Mouse (Mus musculus) MEL (cell line): ENCODE measurements at regions not wholly inside any gene's neighbourhood (a gene's known extent, or its start where the extent isn't known, plus 50 kb on each side); places are given as distances from the start of the nearest gene placed in this dataset.

Source experiments
- DNase-seq: peaks from one replicate; pipeline ENCODE4 v3.0.0; 2011; ENCODE audit warnings: low read depth, low spot score
- H3K27ac ChIP-seq: 2 replicates; pipeline ENCODE4 v1.5.1; 2012; ENCODE audit warnings: low read depth, mild to moderate bottlenecking, control low read depth, low read length, moderate library complexity; ENCODE audit not compliant: control insufficient read depth
- H3K27me3 ChIP-seq, 2 experiments: fragments of 150-350 bp in 1 of 2; sonication (generic) in 1 of 2; 2 replicates each; pipeline ENCODE4 v1.6.1; 2012; ENCODE audit warnings: low read length in 2 of 2, mild to moderate bottlenecking in 2 of 2, improper control_type of control experiment in 1 of 2, moderate library complexity in 1 of 2; ENCODE audit not compliant: insufficient read depth in 2 of 2, control insufficient read depth in 1 of 2
- H3K36me3 ChIP-seq, 2 experiments: 2 replicates each; pipeline ENCODE4 v1.6.1; 2012 to 2014; ENCODE audit warnings: low read length in 2 of 2, improper control_type of control experiment in 1 of 2, inconsistent platforms in 1 of 2, mild to moderate bottlenecking in 1 of 2; ENCODE audit not compliant: insufficient read depth in 2 of 2, control insufficient read depth in 1 of 2
- H3K4me1 ChIP-seq, 2 experiments: fragments of 150-350 bp in 1 of 2; sonication (generic) in 1 of 2; 2 replicates each; pipeline ENCODE4 v1.6.1; 2012; ENCODE audit warnings: low read length in 2 of 2, improper control_type of control experiment in 1 of 2, mild to moderate bottlenecking in 1 of 2; ENCODE audit not compliant: insufficient read depth in 2 of 2, control insufficient read depth in 1 of 2
- H3K4me3 ChIP-seq, 2 experiments: fragments of 150-350 bp in 1 of 2; sonication (generic) in 1 of 2; 2 replicates each; pipeline ENCODE4 v1.5.1; 2012; ENCODE audit warnings: low read depth in 2 of 2, low read length in 2 of 2, mild to moderate bottlenecking in 2 of 2, moderate library complexity in 2 of 2, control low read depth in 1 of 2, improper control_type of control experiment in 1 of 2; ENCODE audit not compliant: control insufficient read depth in 1 of 2, insufficient read depth in 1 of 2
- H3K79me2 ChIP-seq: 2 replicates; pipeline ENCODE4 v1.6.1; 2012; ENCODE audit warnings: mild to moderate bottlenecking, low read length, moderate library complexity; ENCODE audit not compliant: control insufficient read depth, poor library complexity, insufficient read depth
- H3K9ac ChIP-seq: 2 replicates; pipeline ENCODE4 v1.6.1; 2012; ENCODE audit warnings: low read depth, mild to moderate bottlenecking, control low read depth, low read length, moderate library complexity; ENCODE audit not compliant: control insufficient read depth, poor library complexity, severe bottlenecking
- H3K9me3 ChIP-seq: fragments of 150-350 bp; sonication (generic); replicated peaks from 2 replicates; pipeline ENCODE4 v1.6.1; 2012; ENCODE audit warnings: mild to moderate bottlenecking, low read length, improper control_type of control experiment, moderate library complexity; ENCODE audit not compliant: insufficient read depth
- CHD2 ChIP-seq: IDR thresholded peaks from 2 replicates; pipeline ENCODE4 v1.6.1; 2011; ENCODE audit warnings: low read length, improper control_type of control experiment
- CTCF ChIP-seq, 3 experiments: IDR thresholded peaks in 2 of 3; conservative IDR thresholded peaks in 1 of 3; 2 replicates each; pipeline ENCODE4 v1.5.1; 2011 to 2012; ENCODE audit warnings: low read length in 3 of 3, low read depth in 2 of 3, mild to moderate bottlenecking in 2 of 3, improper control_type of control experiment in 1 of 3, inconsistent platforms in 1 of 3, mixed read lengths in 1 of 3, moderate library complexity in 1 of 3; ENCODE audit not compliant: control insufficient read depth in 1 of 3, insufficient read depth in 1 of 3, poor library complexity in 1 of 3, severe bottlenecking in 1 of 3
- ELF1 ChIP-seq: IDR thresholded peaks from 2 replicates; pipeline ENCODE4 v1.6.1; 2014; ENCODE audit warnings: low read depth, mild to moderate bottlenecking, inconsistent platforms, low read length, improper control_type of control experiment, moderate library complexity
- ETS1 ChIP-seq: IDR thresholded peaks from 2 replicates; pipeline ENCODE4 v1.6.1; 2012; ENCODE audit warnings: low read depth, mild to moderate bottlenecking, inconsistent platforms, low read length, improper control_type of control experiment, moderate library complexity
- HCFC1 ChIP-seq: IDR thresholded peaks from 2 replicates; pipeline ENCODE4 v1.6.1; 2012; ENCODE audit warnings: low read depth, mild to moderate bottlenecking, inconsistent platforms, low read length, improper control_type of control experiment, moderate library complexity
- KAT2A ChIP-seq: conservative IDR thresholded peaks from 2 replicates; pipeline ENCODE4 v1.6.1; 2012; ENCODE audit warnings: low read depth, low read length, improper control_type of control experiment, inconsistent platforms
- MAFK ChIP-seq: IDR thresholded peaks from 2 replicates; pipeline ENCODE4 v1.6.1; 2011; ENCODE audit warnings: low read depth, mild to moderate bottlenecking, low read length, improper control_type of control experiment, borderline replicate concordance
- POLR2AphosphoS5 ChIP-seq: IDR thresholded peaks from 2 replicates; pipeline ENCODE4 v1.6.1; 2012; ENCODE audit warnings: low read depth, borderline replicate concordance, mild to moderate bottlenecking, inconsistent platforms, low read length, moderate library complexity, mixed read lengths
- RAD21 ChIP-seq: IDR thresholded peaks from 2 replicates; pipeline ENCODE4 v1.6.1; 2011; ENCODE audit warnings: mild to moderate bottlenecking, low read depth, low read length, improper control_type of control experiment
- TAL1 ChIP-seq: IDR thresholded peaks from 2 replicates; pipeline ENCODE4 v1.6.1; 2012; ENCODE audit warnings: mild to moderate bottlenecking, inconsistent platforms, low read length, moderate library complexity, mixed read lengths
- TCF12 ChIP-seq: IDR thresholded peaks from 2 replicates; pipeline ENCODE4 v1.6.1; 2014; ENCODE audit warnings: low read depth, mild to moderate bottlenecking, inconsistent platforms, low read length, improper control_type of control experiment, moderate library complexity
- UBTF ChIP-seq: IDR thresholded peaks from 2 replicates; pipeline ENCODE4 v1.6.1; 2012; ENCODE audit warnings: low read depth, mild to moderate bottlenecking, inconsistent platforms, low read length, improper control_type of control experiment, moderate library complexity, borderline replicate concordance; ENCODE audit not compliant: insufficient read depth
- USF2 ChIP-seq, 2 experiments: IDR thresholded peaks; 2 replicates each; pipeline ENCODE4 v1.6.1; 2011 to 2012; ENCODE audit warnings: improper control_type of control experiment in 2 of 2, low read length in 2 of 2, borderline replicate concordance in 1 of 2, inconsistent platforms in 1 of 2, low read depth in 1 of 2, mild to moderate bottlenecking in 1 of 2; ENCODE audit not compliant: insufficient read depth in 1 of 2
- ZNF384 ChIP-seq: IDR thresholded peaks from 2 replicates; pipeline ENCODE4 v1.6.1; 2012; ENCODE audit warnings: low read depth, mild to moderate bottlenecking, inconsistent platforms, low read length, improper control_type of control experiment

GRCm38 (mm10) chr19:51226932-51227331 is 548.5 kb upstream of the Sorcs1 start:
- H3K9me3 ChIP-seq = no peaks in the 10 kb centered on the region
- DNase-seq = no peak
- no peaks in the 10 kb centered on the region for H3K36me3 ChIP-seq
- H3K9ac ChIP-seq = no peak overlapping the region
- H3K27me3 ChIP-seq = no peaks in the 10 kb centered on the region
- TF ChIP-seq ZNF384 = no peak
- TF ChIP-seq MAFK = 0 out of 2 replicates have a peak, but pooled peaks have one; percentile 38
- H3K27ac ChIP-seq = no peak overlapping the region
- H3K4me1 ChIP-seq = no peaks in the 10 kb centered on the region
- H3K4me3 ChIP-seq = no peak overlapping the region
- H3K79me2 ChIP-seq = no peaks in the 10 kb centered on the region

GRCm38 (mm10) chr19:51201391-51201790 is 522.9 kb upstream of the Sorcs1 start:
- DNase-seq = no peak
- Histone ChIP-seq H3K4me3 (no peak overlapping the region), H3K9me3 (no peaks in the 10 kb centered on the region), H3K36me3 (no peaks in the 10 kb centered on the region), H3K27me3 (no peaks in the 10 kb centered on the region), H3K79me2 (no peaks in the 10 kb centered on the region), H3K4me1 (no peaks in the 10 kb centered on the region), H3K9ac (no peak overlapping the region), H3K27ac (no peak overlapping the region)
- TF ChIP-seq POLR2AphosphoS5 (no peak), HCFC1 (no peak), ELF1 (no peak), CTCF (IDR thresholded peaks at IDR 0.05 in 2 of 3, conservative IDR thresholded peaks at IDR 0.05 in 1 of 3; ENCODE audit: control insufficient read depth in 1 of 3, insufficient read depth in 1 of 3, low read depth in 2 of 3, low read length in 3 of 3, poor library complexity in 1 of 3, severe bottlenecking in 1 of 3) (no peak; a peak in 1 of 6 replicates), TAL1 (no peak), CHD2 (no peak), UBTF (no peak), KAT2A (no peak), USF2 (IDR thresholded peaks at IDR 0.05; ENCODE audit: borderline replicate concordance in 1 of 2, insufficient read depth in 1 of 2, low read depth in 1 of 2, low read length in 2 of 2) (no peak), RAD21 (no peak), ETS1 (no peak), TCF12 (no peak)
